Mouse (Mus musculus): Measurements from ENCODE around the gene Kcna4. TPM values are rescaled to one million over a fixed set of nuclear protein-coding genes. Genes with fewer than 3 reads are reported as not detected.

Gene Kcna4
- total and polyA plus RNA-seq, 3 experiments, result not detected

- TF ChIP-seq HCFC1 (IDR thresholded peaks at IDR 0.05; ENCODE audit: low read depth, low read length), result no peak
Measured at GRCm38 (mm10) chr2:107291142-107291541, 703 bp downstream of the Kcna4 start (continued).

DNA sequence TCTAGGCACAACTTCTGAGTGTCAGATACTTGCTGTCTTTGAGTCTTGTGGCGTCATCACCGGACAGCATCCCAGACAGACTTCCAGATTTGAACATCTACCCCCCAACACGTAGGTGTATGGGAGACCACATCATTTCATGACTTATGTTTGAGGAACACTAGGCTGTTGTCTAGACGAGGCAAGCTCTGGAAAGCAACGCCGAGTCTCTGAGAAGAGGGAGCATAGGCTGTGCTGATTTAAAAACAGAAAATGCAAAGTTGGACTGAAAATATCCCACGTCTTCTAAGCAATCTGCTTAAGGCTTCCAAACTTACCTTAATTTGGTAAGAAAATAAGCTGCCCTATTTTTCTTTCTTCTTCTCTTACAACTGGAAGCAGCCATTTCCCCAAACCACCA, 4.1 kb downstream of the Kcna4 start:
- H3K27me3 ChIP-seq (ENCODE audit: control insufficient read depth in 1 of 2, insufficient read depth in 2 of 2, low read length in 2 of 2), result no peaks in the 10 kb centered on the region
- no peak overlapping the region for H3K9ac ChIP-seq (ENCODE audit: control insufficient read depth, low read depth, low read length, poor library complexity, severe bottlenecking)
- no peak for DNase-seq (ENCODE audit: low read depth, low spot score)
- H3K9me3 ChIP-seq (replicated peaks; ENCODE audit: insufficient read depth, low read length), result no peaks in the 10 kb centered on the region
- H3K36me3 ChIP-seq (ENCODE audit: control insufficient read depth in 1 of 2, insufficient read depth in 2 of 2, low read length in 2 of 2), result no peaks in the 10 kb centered on the region
- H3K4me1 ChIP-seq (ENCODE audit: control insufficient read depth in 1 of 2, insufficient read depth in 2 of 2, low read length in 2 of 2), result no peaks in the 10 kb centered on the region
- TF ChIP-seq GABPA (IDR thresholded peaks at IDR 0.05; ENCODE audit: low read depth, low read length) (no peak), ELF1 (IDR thresholded peaks at IDR 0.05; ENCODE audit: low read depth, low read length) (no peak), POLR2AphosphoS5 (IDR thresholded peaks at IDR 0.05; ENCODE audit: borderline replicate concordance, low read depth, low read length) (no peak), ZC3H11A (IDR thresholded peaks at IDR 0.05; ENCODE audit: low read depth, low read length) (no peak), POLR2AphosphoS2 (IDR thresholded peaks at IDR 0.05; ENCODE audit: low read length) (no peak), UBTF (IDR thresholded peaks at IDR 0.05; ENCODE audit: borderline replicate concordance, insufficient read depth, low read depth, low read length) (no peak), EP300 (IDR thresholded peaks at IDR 0.05; ENCODE audit: low read depth in 1 of 2, low read length in 2 of 2) (no peak), ETS1 (IDR thresholded peaks at IDR 0.05; ENCODE audit: low read depth, low read length) (no peak), ZKSCAN1 (IDR thresholded peaks at IDR 0.05; ENCODE audit: low read depth, low read length) (no peak), NRF1 (IDR thresholded peaks at IDR 0.05; ENCODE audit: insufficient read depth, low read depth, low read length, poor library complexity, severe bottlenecking) (no peak), CHD1 (IDR thresholded peaks at IDR 0.05; ENCODE audit: low read depth, low read length) (no peak), USF2 (IDR thresholded peaks at IDR 0.05; ENCODE audit: borderline replicate concordance in 1 of 2, insufficient read depth in 1 of 2, low read depth in 1 of 2, low read length in 2 of 2) (no peak), ZMIZ1 (IDR thresholded peaks at IDR 0.05; ENCODE audit: low read depth, low read length) (no peak), RCOR1 (IDR thresholded peaks at IDR 0.05; ENCODE audit: low read depth, low read length) (no peak)
- H3K79me2 ChIP-seq (ENCODE audit: control insufficient read depth, insufficient read depth, low read length, poor library complexity), result no peaks in the 10 kb centered on the region
- no peak overlapping the region for H3K27ac ChIP-seq (ENCODE audit: control insufficient read depth, low read depth, low read length)
- H3K4me3 ChIP-seq (ENCODE audit: control insufficient read depth in 1 of 2, insufficient read depth in 1 of 2, low read depth in 2 of 2, low read length in 2 of 2), result no peak overlapping the region

- no peaks in the 10 kb centered on the region for H3K9me3 ChIP-seq (replicated peaks; ENCODE audit: insufficient read depth, low read length)
- no peak overlapping the region for H3K27ac ChIP-seq (ENCODE audit: control insufficient read depth, low read depth, low read length)
- DNase-seq (ENCODE audit: low read depth, low spot score), result peak; percentile 13
- H3K9ac ChIP-seq (ENCODE audit: control insufficient read depth, low read depth, low read length, poor library complexity, severe bottlenecking), result no peak overlapping the region
- no peaks in the 10 kb centered on the region for H3K36me3 ChIP-seq (ENCODE audit: control insufficient read depth in 1 of 2, insufficient read depth in 2 of 2, low read length in 2 of 2)
- H3K4me3 ChIP-seq (ENCODE audit: control insufficient read depth in 1 of 2, insufficient read depth in 1 of 2, low read depth in 2 of 2, low read length in 2 of 2), result no peak overlapping the region
- peaks cover 0 to 2% of the 10 kb centered on the region in 2 experiments; a peak in 2 of 4 replicates for H3K27me3 ChIP-seq (ENCODE audit: control insufficient read depth in 1 of 2, insufficient read depth in 2 of 2, low read length in 2 of 2)
- H3K4me1 ChIP-seq (ENCODE audit: control insufficient read depth in 1 of 2, insufficient read depth in 2 of 2, low read length in 2 of 2), result no peaks in the 10 kb centered on the region
- TF ChIP-seq JUND (IDR thresholded peaks at IDR 0.05; ENCODE audit: low read depth, low read length) (no peak), MYB (IDR thresholded peaks at IDR 0.05; ENCODE audit: low read depth, low read length) (no peak), ZNF384 (IDR thresholded peaks at IDR 0.05; ENCODE audit: low read depth, low read length) (no peak), EP300 (IDR thresholded peaks at IDR 0.05; ENCODE audit: low read depth in 1 of 2, low read length in 2 of 2) (no peak), ETS1 (IDR thresholded peaks at IDR 0.05; ENCODE audit: low read depth, low read length) (no peak), RAD21 (IDR thresholded peaks at IDR 0.05; ENCODE audit: low read depth, low read length) (no peak), SIN3A (IDR thresholded peaks at IDR 0.05; ENCODE audit: low read length) (no peak)
- no peaks in the 10 kb centered on the region for H3K79me2 ChIP-seq (ENCODE audit: control insufficient read depth, insufficient read depth, low read length, poor library complexity)
Measured at GRCm38 (mm10) chr2:107301886-107302285, 11.4 kb downstream of the Kcna4 start.
